Mouse (Mus musculus) gastrocnemius, postnatal 25 days (tissue): ENCODE measurements around the gene Gm11562. TPM values are rescaled to one million over a fixed set of nuclear protein-coding genes. Genes with fewer than 3 reads are reported as not detected.
A peak's percentile ranks its signal among the peaks of the same experiment; 100 is the strongest.

Experiments used
- DNase-seq: peaks from one replicate; pipeline ENCODE4 v3.0.0; 2022
- total RNA-seq, 2 experiments: library from RNA; stranded (reverse); gene quantifications; 1 replicate in 1 of 2; 2 replicates in 1 of 2; pipeline ENCODE4 v1.2.3; 2021

Gm11562 gene
- total RNA-seq, 2 experiments from 2014 or later, result not detected

DNA sequence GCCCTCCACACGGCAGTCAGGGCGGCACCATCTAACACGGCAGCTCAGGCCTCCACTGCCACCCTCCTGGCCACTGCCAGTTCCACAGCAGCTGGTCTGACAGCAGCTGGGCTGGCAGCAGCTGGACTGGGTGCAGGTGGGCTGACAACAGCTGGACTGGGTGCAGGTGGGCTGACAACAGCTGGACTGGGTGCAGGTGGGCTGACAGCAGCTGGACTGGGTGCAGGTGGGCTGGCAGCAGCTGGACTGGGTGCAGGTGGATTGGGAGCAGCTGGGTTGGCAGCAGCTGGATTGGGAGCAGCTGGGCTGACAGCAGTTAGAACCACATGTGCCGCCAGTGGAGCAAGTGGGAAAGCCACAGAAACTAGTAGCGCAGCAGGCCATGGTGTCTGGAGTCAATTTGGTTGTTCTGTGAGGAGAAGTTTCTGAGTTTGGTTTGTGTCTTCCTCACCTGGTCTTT, 37.0 kb downstream of the Gm11562 start, which contains the start of gene Krtap1-4:
Gene Krtap1-4 (minus strand): TSS at position 410 of the 460 bp plus-strand sequence.
- no peak for DNase-seq

DNA sequence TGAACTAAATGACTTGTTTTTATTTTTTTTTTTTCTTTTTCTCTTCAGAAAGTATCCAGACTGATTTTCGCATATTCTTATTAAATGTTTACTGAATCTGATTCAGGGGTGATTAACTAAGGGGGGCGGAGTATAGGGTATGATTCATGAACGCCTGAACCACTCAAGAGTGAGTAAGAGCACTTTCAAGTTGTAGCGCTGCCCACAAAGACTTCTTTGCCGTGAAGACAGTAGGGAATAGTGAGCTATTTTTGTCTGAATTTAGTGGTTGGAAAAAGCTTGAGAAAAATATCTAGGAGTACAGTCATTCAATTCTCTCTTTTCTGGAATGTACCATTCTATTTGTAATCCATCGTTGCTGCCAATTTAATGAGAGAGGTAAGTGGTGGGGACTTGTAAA, 38.7 kb downstream of the Gm11562 start:
- DNase-seq, result no peak

DNA sequence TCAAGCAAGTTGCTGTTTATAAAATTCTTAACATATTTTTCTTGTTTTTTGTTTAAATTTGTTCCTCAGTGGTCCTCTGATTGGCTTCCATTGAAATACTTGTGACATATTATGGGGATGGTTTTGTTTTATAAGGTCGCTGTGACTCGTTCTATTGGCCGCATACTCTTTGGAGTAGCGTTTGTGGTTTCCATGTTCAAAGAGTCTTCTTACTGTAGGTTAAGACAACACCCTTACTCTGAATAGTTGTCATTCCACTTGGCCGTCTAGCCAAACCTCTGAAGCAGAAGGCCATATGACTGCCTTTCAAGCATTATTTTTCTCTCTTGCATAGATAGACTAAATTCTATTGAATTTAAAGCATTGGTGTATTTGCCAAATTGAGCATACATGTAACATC, 39.2 kb downstream of the Gm11562 start:
- DNase-seq, result no peak

DNA sequence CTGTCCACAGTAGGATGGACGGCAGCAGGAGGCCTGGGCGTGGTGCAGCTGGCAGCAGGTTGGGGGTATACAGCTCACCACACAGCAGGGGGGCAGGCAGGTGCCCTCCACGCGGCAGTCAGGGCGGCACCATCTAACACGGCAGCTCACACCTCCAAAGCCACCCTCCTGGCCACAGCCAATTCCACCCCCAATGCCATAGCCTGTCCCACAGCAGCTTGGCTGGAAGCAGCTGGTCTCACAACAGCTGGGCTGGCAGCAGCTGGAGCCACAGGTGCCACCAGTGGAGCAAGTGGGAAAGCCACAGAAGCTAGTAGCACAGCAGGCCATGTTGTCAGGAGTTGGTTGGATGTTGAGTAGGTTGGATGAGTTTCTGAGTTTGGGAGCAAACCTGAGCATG, 39.6 kb downstream of the Gm11562 start, which contains the start of gene Krtap1-5:
Gene Krtap1-5 (minus strand): TSS at position 381 of the 400 bp plus-strand sequence.
- DNase-seq, result no peak

DNA sequence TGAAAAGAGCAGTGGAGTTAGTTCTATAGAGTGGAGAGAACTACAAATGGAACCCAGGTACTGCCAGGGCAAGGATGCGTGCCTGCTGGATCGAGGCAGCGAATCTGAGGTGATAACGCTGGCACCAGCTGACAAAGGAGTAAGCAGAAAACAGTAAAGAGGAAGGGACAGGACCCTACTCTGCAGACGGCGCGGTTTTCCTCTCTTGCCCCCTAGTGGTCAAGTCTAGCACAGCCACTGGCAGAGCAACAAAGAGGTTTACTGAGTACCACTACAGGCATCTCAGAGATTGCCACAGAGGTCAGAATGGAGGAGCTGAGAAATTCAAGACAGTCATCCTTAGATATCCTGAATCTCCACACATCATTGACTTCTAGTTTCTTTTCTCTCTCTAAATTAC, 46.1 kb downstream of the Gm11562 start:
- peak; percentile 21 for DNase-seq

DNA sequence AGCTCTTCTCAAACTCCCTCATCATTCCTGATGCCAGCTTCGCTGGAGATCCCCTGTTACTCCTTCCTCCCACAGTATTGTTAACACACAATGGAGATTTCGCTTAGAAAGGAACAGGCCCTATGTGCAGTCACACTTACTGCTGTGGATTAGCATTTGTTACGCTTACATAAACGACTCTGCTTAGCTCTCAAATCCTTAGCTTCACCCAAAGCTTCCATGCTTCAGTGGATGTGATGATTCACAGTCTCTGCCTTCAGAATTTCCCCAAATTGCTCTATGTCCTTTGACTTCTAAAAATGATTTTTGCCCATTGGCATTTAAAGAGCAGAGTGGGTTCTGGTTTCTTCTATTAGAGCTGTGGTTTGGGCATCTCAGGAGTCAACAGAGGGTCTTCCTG, 47.1 kb downstream of the Gm11562 start:
- DNase-seq, result no peak

Other genes with a start within 250 kb of the Gm11562 start
- gene Krt28, start 245.5 kb downstream of the Gm11562 start, total RNA-seq, result not detected
- gene Krt10, start 231.1 kb downstream of the Gm11562 start, total RNA-seq, result 1 to 10 TPM; 4.0 to 5.5 TPM
- not detected for gene Krt12, start 198.2 kb downstream of the Gm11562 start, total RNA-seq
- not detected for gene Krt20, start 182.3 kb downstream of the Gm11562 start, total RNA-seq
- gene Krt23, start 127.3 kb downstream of the Gm11562 start, total RNA-seq, result not detected
- gene Krt39, start 99.1 kb downstream of the Gm11562 start, total RNA-seq, result not detected
- gene Krt40, start 77.3 kb downstream of the Gm11562 start, total RNA-seq, result not detected
- gene Krtap3-3, start 69.6 kb downstream of the Gm11562 start, total RNA-seq, result not detected
- gene Krtap3-2, start 63.6 kb downstream of the Gm11562 start, total RNA-seq, result not detected
- gene Gm11939, start 61.0 kb downstream of the Gm11562 start, total RNA-seq, result not detected
- gene Krtap3-1, start 53.8 kb downstream of the Gm11562 start, total RNA-seq, result not detected
- not detected for gene Krtap1-5, start 39.4 kb downstream of the Gm11562 start, total RNA-seq
- not detected for gene Krtap1-4, start 36.8 kb downstream of the Gm11562 start, total RNA-seq
- gene Krtap1-3, start 29.1 kb downstream of the Gm11562 start, total RNA-seq, result not detected
- not detected for gene Krtap9-3, start 22.3 kb downstream of the Gm11562 start, total RNA-seq
- gene Gm11938, start 17.1 kb downstream of the Gm11562 start, total RNA-seq, result not detected
- gene Gm11937, start 10.2 kb downstream of the Gm11562 start, total RNA-seq, result not detected
- gene Krtap2-4, start 5.6 kb downstream of the Gm11562 start, total RNA-seq, result not detected
- not detected for gene Krtap4-1, start 7.8 kb upstream of the Gm11562 start, total RNA-seq
- not detected for gene Krtap4-2, start 14.6 kb upstream of the Gm11562 start, total RNA-seq
- gene Krtap4-7, start 23.7 kb upstream of the Gm11562 start, total RNA-seq, result not detected
- gene Gm11555, start 29.8 kb upstream of the Gm11562 start, total RNA-seq, result not detected
- not detected for gene Gm11563, start 38.5 kb upstream of the Gm11562 start, total RNA-seq
- gene Krtap4-6, start 45.5 kb upstream of the Gm11562 start, total RNA-seq, result not detected
- not detected for gene Gm14190, start 70.3 kb upstream of the Gm11562 start, total RNA-seq
- gene Gm14180, start 113.9 kb upstream of the Gm11562 start, total RNA-seq, result not detected
- not detected for gene Gm11595, start 152.5 kb upstream of the Gm11562 start, total RNA-seq
- gene Krtap4-8, start 160.3 kb upstream of the Gm11562 start, total RNA-seq, result not detected
- gene Krtap4-9, start 164.8 kb upstream of the Gm11562 start, total RNA-seq, result not detected
- gene Gm11596, start 173.0 kb upstream of the Gm11562 start, total RNA-seq, result not detected
- not detected for gene Gm11569, start 178.5 kb upstream of the Gm11562 start, total RNA-seq
- gene Gm11554, start 184.0 kb upstream of the Gm11562 start, total RNA-seq, result not detected
- gene Krtap4-13, start 189.5 kb upstream of the Gm11562 start, total RNA-seq, result not detected
- gene Gm11564, start 195.2 kb upstream of the Gm11562 start, total RNA-seq, result not detected
- not detected for gene 2300003K06Rik, start 217.6 kb upstream of the Gm11562 start, total RNA-seq
- not detected for gene Krtap4-16, start 231.2 kb upstream of the Gm11562 start, total RNA-seq
- not detected for gene Gm11568, start 237.5 kb upstream of the Gm11562 start, total RNA-seq
- gene Gm11559, start 244.0 kb upstream of the Gm11562 start, total RNA-seq, result not detected